Mouse (Mus musculus): ENCODE measurements around the gene Gng7. TPM values are rescaled to one million over a fixed set of nuclear protein-coding genes. Genes with fewer than 3 reads are reported as not detected.

Gng7 gene
- polyA plus RNA-seq, 1 experiment from 2014 or later = 9.0 TPM

- Histone ChIP-seq H3K27ac (peak within 1 kb of the TSS; percentile 92), H3K9ac (peak within 1 kb of the TSS; percentile 84), H3K9me3 (no peaks in the 10 kb centered on the region), H3K4me2 (replicated peaks) (peak within 1 kb of the TSS; percentile 89), H3K4me3 (peak within 1 kb of the TSS; percentile 73), H3K36me3 (no peaks in the 10 kb centered on the region), H3K4me1 (peaks cover 53% of the 10 kb centered on the region), H3K27me3 (peaks cover 39% of the 10 kb centered on the region)
- WGBS = under 1% methylated on average over 56 of the region's 56 CpGs
- peak; percentile 91 for ATAC-seq (ENCODE audit: low FRiP score, low read depth)
Measured at GRCm38 (mm10) chr10:80929299-80930226, 85.2 kb downstream of the Gng7 start, which contains the start of gene Gadd45b. Gene Gadd45b (plus strand): TSS chr10:80930073.

- Histone ChIP-seq H3K4me3 (peak overlapping the region; percentile 56), H3K27me3 (peaks cover 30% of the 10 kb centered on the region), H3K9ac (peak overlapping the region; percentile 70), H3K27ac (peak overlapping the region; percentile 92), H3K4me2 (replicated peaks) (peak overlapping the region; percentile 88), H3K9me3 (no peaks in the 10 kb centered on the region), H3K36me3 (no peaks in the 10 kb centered on the region), H3K4me1 (peaks cover 45% of the 10 kb centered on the region)
- ATAC-seq (ENCODE audit: low FRiP score, low read depth) = peak; percentile 24; the same call in 1 of the 2 replicates
- under 1% methylated on average over 48 of the region's 48 CpGs for WGBS
Measured at GRCm38 (mm10) chr10:80928586-80929298, 86.0 kb downstream of the Gng7 start.

GRCm38 (mm10) chr10:80925472-80925871, 89.3 kb downstream of the Gng7 start:
- H3K4me2 ChIP-seq (replicated peaks) = no peak overlapping the region
- ATAC-seq (ENCODE audit: low FRiP score, low read depth) = no peak
- H3K27ac ChIP-seq = no peak overlapping the region
- H3K9me3 ChIP-seq = no peaks in the 10 kb centered on the region
- H3K4me3 ChIP-seq = no peak overlapping the region
- 40% methylated on average over 3 of the region's 3 CpGs for WGBS
- no peaks in the 10 kb centered on the region for H3K36me3 ChIP-seq
- H3K4me1 ChIP-seq = peaks cover 20% of the 10 kb centered on the region
- H3K27me3 ChIP-seq = peaks cover 4% of the 10 kb centered on the region; the same call in 1 of the 2 replicates
- H3K9ac ChIP-seq = no peak overlapping the region; the same call in 1 of the 2 replicates

- no peaks in the 10 kb centered on the region for H3K36me3 ChIP-seq
- peak; percentile 52; the same call in 1 of the 2 replicates for ATAC-seq (ENCODE audit: low FRiP score, low read depth)
- no peaks in the 10 kb centered on the region for H3K9me3 ChIP-seq
- H3K27ac ChIP-seq = no peak overlapping the region
- peak overlapping the region; percentile 36 for H3K4me3 ChIP-seq
- peak overlapping the region; percentile 64 for H3K4me2 ChIP-seq (replicated peaks)
- peak overlapping the region; percentile 59 for H3K9ac ChIP-seq
- H3K4me1 ChIP-seq = peaks cover 14% of the 10 kb centered on the region
- WGBS = 2% methylated on average over 16 of the region's 16 CpGs
- H3K27me3 ChIP-seq = peaks cover 4% of the 10 kb centered on the region; the same call in 1 of the 2 replicates
Measured at GRCm38 (mm10) chr10:80921923-80922322, 92.8 kb downstream of the Gng7 start.

- Histone ChIP-seq H3K27me3 (peaks cover 4% of the 10 kb centered on the region; the same call in 1 of the 2 replicates), H3K9ac (peak within 1 kb of the TSS; percentile 88), H3K36me3 (peaks cover 19% of the 10 kb centered on the region), H3K4me1 (peaks cover 24% of the 10 kb centered on the region), H3K9me3 (no peaks in the 10 kb centered on the region), H3K4me3 (peak within 1 kb of the TSS; percentile 90), H3K27ac (peak within 1 kb of the TSS; percentile 67; the same call in 1 of the 2 replicates), H3K4me2 (replicated peaks) (peak within 1 kb of the TSS; percentile 99)
- WGBS = under 1% methylated on average over 60 of the region's 61 CpGs
- peak; percentile 63; the same call in 1 of the 2 replicates for ATAC-seq (ENCODE audit: low FRiP score, low read depth)
Measured at GRCm38 (mm10) chr10:80917779-80918434, 96.8 kb downstream of the Gng7 start, which contains the start of gene Lmnb2. Gene Lmnb2 (minus strand): TSS chr10:80918245.

- Histone ChIP-seq H3K27me3 (peaks cover 4% of the 10 kb centered on the region; the same call in 1 of the 2 replicates), H3K9me3 (no peaks in the 10 kb centered on the region), H3K4me3 (peak overlapping the region; percentile 90), H3K9ac (peak overlapping the region; percentile 88), H3K4me1 (peaks cover 24% of the 10 kb centered on the region), H3K27ac (0 out of 2 replicates have a peak overlapping the region, but pooled peaks have one; percentile 67), H3K4me2 (replicated peaks) (peak overlapping the region; percentile 99), H3K36me3 (peaks cover 19% of the 10 kb centered on the region)
- under 1% methylated on average over 15 of the region's 15 CpGs for WGBS
- no peak for ATAC-seq (ENCODE audit: low FRiP score, low read depth)
Measured at GRCm38 (mm10) chr10:80917336-80917778, 97.4 kb downstream of the Gng7 start.

GRCm38 (mm10) chr10:80915736-80916135, 99.0 kb downstream of the Gng7 start:
- H3K4me2 ChIP-seq (replicated peaks) = no peak overlapping the region
- no peaks in the 10 kb centered on the region for H3K27me3 ChIP-seq
- peaks cover 35% of the 10 kb centered on the region for H3K36me3 ChIP-seq
- H3K9me3 ChIP-seq = no peaks in the 10 kb centered on the region
- no peak overlapping the region for H3K4me3 ChIP-seq
- peaks cover 17% of the 10 kb centered on the region for H3K4me1 ChIP-seq
- no peak for ATAC-seq (ENCODE audit: low FRiP score, low read depth)
- WGBS = 95% methylated on average over 4 of the region's 4 CpGs
- H3K27ac ChIP-seq = no peak overlapping the region
- H3K9ac ChIP-seq = no peak overlapping the region

- no peak overlapping the region for H3K27ac ChIP-seq
- no peak for ATAC-seq (ENCODE audit: low FRiP score, low read depth)
- 84% methylated on average over 2 of the region's 2 CpGs for WGBS
- H3K4me1 ChIP-seq = peaks cover 17% of the 10 kb centered on the region
- peaks cover 40% of the 10 kb centered on the region for H3K36me3 ChIP-seq
- H3K27me3 ChIP-seq = no peaks in the 10 kb centered on the region
- H3K4me2 ChIP-seq (replicated peaks) = no peak overlapping the region
- 0 out of 2 replicates have a peak overlapping the region, but pooled peaks have one; percentile 1 for H3K9ac ChIP-seq
- no peaks in the 10 kb centered on the region for H3K9me3 ChIP-seq
- H3K4me3 ChIP-seq = no peak overlapping the region
Measured at GRCm38 (mm10) chr10:80915260-80915659, 99.5 kb downstream of the Gng7 start.

- 85% methylated on average over 5 of the region's 5 CpGs for WGBS
- Histone ChIP-seq H3K9ac (peak overlapping the region; percentile 43; the same call in 1 of the 2 replicates), H3K4me3 (no peak overlapping the region), H3K27me3 (no peaks in the 10 kb centered on the region), H3K27ac (no peak overlapping the region; the same call in 1 of the 2 replicates), H3K4me2 (replicated peaks) (no peak overlapping the region), H3K9me3 (no peaks in the 10 kb centered on the region), H3K36me3 (peaks cover 50% of the 10 kb centered on the region), H3K4me1 (peaks cover 17% of the 10 kb centered on the region)
- peak; percentile 33; the same call in 1 of the 2 replicates for ATAC-seq (ENCODE audit: low FRiP score, low read depth)
Measured at GRCm38 (mm10) chr10:80914253-80914656, 100.5 kb downstream of the Gng7 start.

- no peaks in the 10 kb centered on the region for H3K9me3 ChIP-seq
- 86% methylated on average over 7 of the region's 8 CpGs for WGBS
- no peak for ATAC-seq (ENCODE audit: low FRiP score, low read depth)
- no peaks in the 10 kb centered on the region for H3K27me3 ChIP-seq
- peaks cover 17% of the 10 kb centered on the region for H3K4me1 ChIP-seq
- no peak overlapping the region for H3K4me2 ChIP-seq (replicated peaks)
- H3K27ac ChIP-seq = no peak overlapping the region; the same call in 1 of the 2 replicates
- H3K4me3 ChIP-seq = no peak overlapping the region
- no peak overlapping the region for H3K9ac ChIP-seq
- peaks cover 58% of the 10 kb centered on the region for H3K36me3 ChIP-seq
Measured at GRCm38 (mm10) chr10:80913364-80914011, 101.3 kb downstream of the Gng7 start.

GRCm38 (mm10) chr10:80911891-80912290, 102.9 kb downstream of the Gng7 start:
- Histone ChIP-seq H3K4me3 (no peak overlapping the region), H3K4me2 (replicated peaks) (no peak overlapping the region), H3K9me3 (no peaks in the 10 kb centered on the region), H3K4me1 (peaks cover 10% of the 10 kb centered on the region; the same call in 1 of the 2 replicates), H3K36me3 (peaks cover 73% of the 10 kb centered on the region), H3K27ac (no peak overlapping the region), H3K9ac (no peak overlapping the region), H3K27me3 (no peaks in the 10 kb centered on the region)
- no peak for ATAC-seq (ENCODE audit: low FRiP score, low read depth)
